ENCODE assay signal across 19 mouse cellular contexts in the genomic region with DNA sequence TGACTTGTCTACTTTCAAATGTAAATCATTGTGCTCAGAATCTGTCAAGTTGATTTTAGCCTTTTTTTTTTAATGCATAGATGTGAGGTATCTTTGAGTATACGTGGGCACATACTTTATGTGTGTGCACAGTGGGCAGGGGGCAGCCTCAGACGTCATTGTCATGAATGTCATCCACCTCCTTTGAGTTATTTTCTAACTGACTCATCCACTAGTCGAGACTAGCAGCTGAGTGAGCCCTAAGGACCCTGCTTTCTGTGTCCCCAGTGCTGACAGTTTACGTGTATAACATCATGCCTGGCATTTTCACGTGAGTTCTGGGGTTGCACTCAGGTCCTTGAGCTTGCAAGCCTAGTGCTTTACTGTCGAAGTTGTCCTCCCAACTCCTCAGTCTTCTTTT. TPM values are rescaled to one million over a fixed set of nuclear protein-coding genes. Genes with fewer than 3 reads are reported as not detected.
DNase-seq lines count a peak whose midpoint lies in the region.
"Had no signal": no experiment of that assay in that cellular context is flagged by ENCODE, and none has a peak within 500 bp of the region (broad histone marks: within the 10 kb centered on the region; RNA-seq: fewer than 3 reads in every experiment).

No protein-coding gene starts in this region.

- peak; percentile 35 to 80 for DNase-seq in adrenal gland, adult (ENCODE audit: inconsistent age in 2 of 2, low spot score in 1 of 2)
- DNase-seq in adrenal gland, postnatal 4 days (ENCODE audit: low spot score in 2 of 2): no peak
- DNase-seq in adrenal gland, adult 8-10 months: peak; percentile 33
- no peak for DNase-seq in adrenal gland, postnatal 25 days
- peak; percentile 16 for DNase-seq in adrenal gland, postnatal 10 days
- DNase-seq in adrenal gland, postnatal 36 days: peak; percentile 23 to 36
- no peak for DNase-seq in embryo, embryonic 11 days
- DNase-seq: B cell, adult 2 months; cerebellum, adult 11 months; cerebellum, adult 18-20 months; cerebellum, adult 8-10 months; cerebellum, adult 9-11 months; cerebellum, postnatal 14 days; cerebellum, postnatal 36 days; forebrain, postnatal 0 days had no signal

RNA-seq across cellular contexts. Expression of gene Slc26a5, which starts 35.5 kb away (rescaled TPM):
- total RNA-seq in adrenal gland, postnatal 4 days (2021): under 1 TPM; 0.14 to 0.23 TPM
- total RNA-seq in adrenal gland, adult 8-10 months (2022): not detected
- not detected in 2 replicates for total RNA-seq in adrenal gland, postnatal 25 days (2021)
- not detected for total RNA-seq in adrenal gland, postnatal 10 days (2021)
- total RNA-seq in adrenal gland, postnatal 36 days (2021): not detected
- total RNA-seq: CH12.LX; common myeloid progenitor, adult 5-6 weeks; G1E; gastrocnemius, adult 18-20 months had no signal

Comparison
In these comparisons a context has a peak if more than half of its experiments do, and no peak if none do; other contexts are left out.
1. DNase-seq: peak in adrenal gland, adult (2 of 2), adrenal gland, adult 8-10 months (single experiment), adrenal gland, postnatal 10 days (single experiment) and adrenal gland, postnatal 36 days (2 of 2); none in adrenal gland, postnatal 4 days (0 of 2), adrenal gland, postnatal 25 days (single experiment) and embryo, embryonic 11 days (single experiment).